In the genomic region with DNA sequence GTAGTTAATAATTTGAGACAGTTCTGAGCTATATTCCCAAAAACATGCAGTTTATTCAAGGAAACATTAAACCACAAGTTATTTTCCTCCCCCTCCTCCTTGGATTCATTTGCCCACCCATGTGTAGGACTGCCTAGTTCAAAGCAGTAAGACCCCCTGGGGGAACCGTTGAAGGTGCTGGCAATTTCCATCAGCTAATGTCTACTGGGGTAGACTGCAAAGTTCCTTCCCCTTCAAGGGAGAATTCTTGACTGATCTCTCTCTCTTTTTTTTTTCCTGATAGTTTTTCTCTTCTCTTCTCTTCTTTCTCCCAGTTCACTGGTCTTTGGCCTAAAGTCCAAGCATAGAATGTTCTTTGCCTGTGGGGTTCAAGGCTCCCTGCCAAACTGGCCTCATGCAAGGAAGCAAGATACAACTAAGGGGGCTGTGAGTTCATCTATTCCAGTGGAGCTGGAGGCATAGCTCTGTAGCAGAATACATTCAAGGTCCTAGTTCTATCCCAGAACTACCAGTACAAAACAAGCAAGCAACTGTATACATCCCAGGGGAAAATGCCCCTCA, we compare ENCODE assay signal across 12 mouse cellular contexts. TPM values are rescaled to one million over a fixed set of nuclear protein-coding genes. Genes with fewer than 3 reads are reported as not detected.
A peak's percentile ranks its signal among the peaks of the same experiment; 100 is the strongest.
DNase-seq lines count a peak whose midpoint lies in the region; ATAC-seq and TF ChIP-seq lines count a peak whose summit lies in the region.
"Had no signal": no experiment of that assay in that cellular context is flagged by ENCODE, and none has a peak within 500 bp of the region (broad histone marks: within the 10 kb centered on the region; RNA-seq: fewer than 3 reads in every experiment).

No protein-coding gene starts in this region.

- H3K27me3 ChIP-seq in forebrain, embryonic 16.5 days (replicated peaks; ENCODE audit: control insufficient read depth, insufficient read depth, low read length), result no peaks in the 10 kb centered on the region
- H3K27me3 ChIP-seq in intestine, embryonic 15.5 days (replicated peaks), result no peaks in the 10 kb centered on the region
- no peaks in the 10 kb centered on the region for H3K27me3 ChIP-seq in liver, embryonic 16.5 days (ENCODE audit: control insufficient read depth, insufficient read depth, low read depth, low read length)
- no peaks in the 10 kb centered on the region for H3K27me3 ChIP-seq in thymus, adult 2 months (ENCODE audit: control insufficient read depth, insufficient read depth, low read length)

- H3K36me3 ChIP-seq in forebrain, embryonic 16.5 days (ENCODE audit: control insufficient read depth, insufficient read depth), result no peaks in the 10 kb centered on the region
- H3K36me3 ChIP-seq in intestine, embryonic 15.5 days, result no peaks in the 10 kb centered on the region
- H3K36me3 ChIP-seq in liver, embryonic 16.5 days (ENCODE audit: control insufficient read depth, insufficient read depth), result no peaks in the 10 kb centered on the region
- no peaks in the 10 kb centered on the region for H3K36me3 ChIP-seq in thymus, adult 2 months (ENCODE audit: control insufficient read depth, insufficient read depth, low read length)

- 31% methylated on average over 1 of the region's 1 CpGs for WGBS in forebrain, embryonic 16.5 days
- 50% methylated on average over 1 of the region's 1 CpGs for WGBS in intestine, embryonic 15.5 days
- 40% methylated on average over 1 of the region's 1 CpGs for WGBS in liver, embryonic 16.5 days (ENCODE audit: insufficient replicate concordance)
- WGBS in thymus, adult 2 months, result 50% methylated on average over 1 of the region's 1 CpGs

- no peak for TF ChIP-seq POLR2A in thymus, adult 2 months (IDR thresholded peaks at IDR 0.05; ENCODE audit: control insufficient read depth, extremely low read depth, insufficient read depth, low read length, poor library complexity)

- H3K9me3 ChIP-seq in forebrain, embryonic 16.5 days (ENCODE audit: control insufficient read depth, low read length), result no peaks in the 10 kb centered on the region
- H3K9me3 ChIP-seq in intestine, embryonic 15.5 days, result no peaks in the 10 kb centered on the region
- no peaks in the 10 kb centered on the region for H3K9me3 ChIP-seq in liver, embryonic 16.5 days (replicated peaks; ENCODE audit: control insufficient read depth, low read length)

- no peak for TF ChIP-seq CTCF in thymus, adult 2 months (IDR thresholded peaks at IDR 0.05; ENCODE audit: borderline replicate concordance, control insufficient read depth, extremely low read depth, insufficient read depth, low read length, poor library complexity)

- H3K4me2 ChIP-seq in forebrain, embryonic 16.5 days (ENCODE audit: low read length), result peak overlapping the region; percentile 61
- H3K4me2 ChIP-seq in intestine, embryonic 15.5 days (replicated peaks), result peak overlapping the region; percentile 60; the same call in 1 of the 2 replicates
- peak overlapping the region; percentile 17; the same call in 1 of the 2 replicates for H3K4me2 ChIP-seq in liver, embryonic 16.5 days (ENCODE audit: low read depth, low read length)

- DNase-seq in kidney, adult 11 months, result peak; percentile 26
- no peak for DNase-seq in kidney, adult 18-20 months
- DNase-seq in thymus, adult 2 months, result no peak
- DNase-seq in left cerebral cortex, postnatal 4 days, result no peak
- DNase-seq: thymus, postnatal 36 days had no signal

- no peak for ATAC-seq in forebrain, embryonic 16.5 days
- peak; percentile 46; the same call in 1 of the 2 replicates for ATAC-seq in intestine, embryonic 15.5 days
- ATAC-seq in liver, embryonic 16.5 days (ENCODE audit: low read depth), result no peak
- ATAC-seq in megakaryocyte progenitor cell, adult 5-6 weeks (replicated peaks; ENCODE audit: poor library complexity), result no peak
- ATAC-seq: activated CD4-positive, CD25-positive, alpha-beta regulatory T cell, adult 4 months had no signal

- 0 out of 2 replicates have a peak, but pooled peaks cover 2% of the 10 kb centered on the region for H3K4me1 ChIP-seq in forebrain, embryonic 16.5 days (replicated peaks; ENCODE audit: control insufficient read depth, insufficient read depth, low read length)
- no peaks in the 10 kb centered on the region for H3K4me1 ChIP-seq in intestine, embryonic 15.5 days (replicated peaks)
- H3K4me1 ChIP-seq in liver, embryonic 16.5 days (ENCODE audit: control insufficient read depth, low read depth, low read length), result no peaks in the 10 kb centered on the region
- H3K4me1 ChIP-seq in thymus, adult 2 months (replicated peaks; ENCODE audit: control insufficient read depth, insufficient read depth, low read length), result no peaks in the 10 kb centered on the region

- no peak overlapping the region for H3K9ac ChIP-seq in forebrain, embryonic 16.5 days (replicated peaks; ENCODE audit: low read depth, low read length)
- H3K9ac ChIP-seq in intestine, embryonic 15.5 days, result no peak overlapping the region
- no peak overlapping the region for H3K9ac ChIP-seq in liver, embryonic 16.5 days (ENCODE audit: low read depth, low read length)

- no peak overlapping the region for H3K27ac ChIP-seq in forebrain, embryonic 16.5 days (ENCODE audit: low read length)
- no peak overlapping the region for H3K27ac ChIP-seq in intestine, embryonic 15.5 days
- H3K27ac ChIP-seq in liver, embryonic 16.5 days (ENCODE audit: low read length), result peak overlapping the region; percentile 29; the same call in 1 of the 2 replicates
- H3K27ac ChIP-seq in thymus, adult 2 months (ENCODE audit: control insufficient read depth, insufficient read depth, low read length), result no peak overlapping the region
- H3K27ac ChIP-seq: left cerebral cortex, adult 2 months had no signal

- intact Hi-C loops in left cerebral cortex, postnatal 4 days (cut with DNase I), result no loop called here

- no peak overlapping the region; the same call in 1 of the 2 replicates for H3K4me3 ChIP-seq in forebrain, embryonic 16.5 days (replicated peaks; ENCODE audit: low read length)
- H3K4me3 ChIP-seq in intestine, embryonic 15.5 days (replicated peaks), result no peak overlapping the region
- H3K4me3 ChIP-seq in liver, embryonic 16.5 days (ENCODE audit: low read depth, low read length), result no peak overlapping the region
- no peak overlapping the region for H3K4me3 ChIP-seq in thymus, adult 2 months (ENCODE audit: control insufficient read depth, insufficient read depth, low read length)

RNA-seq across cellular contexts. Expression of a gene that starts 0.6 kb away (rescaled TPM):
- polyA plus RNA-seq in forebrain, embryonic 16.5 days (2015; fragmentation: Nextera tagmentation; extraction: Ambion mirVana), result 0.20 and 0.25 TPM in 2 replicates
- polyA plus RNA-seq in intestine, embryonic 15.5 days (2015; fragmentation: Nextera tagmentation; extraction: Ambion mirVana), result 47.6 and 49.7 TPM in 2 replicates
- 203 and 206 TPM in 2 replicates for polyA plus RNA-seq in liver, embryonic 16.5 days (2015; fragmentation: Nextera tagmentation; extraction: Ambion mirVana)
- total RNA-seq in megakaryocyte progenitor cell, adult 5-6 weeks (2015), result not detected in 2 replicates
- not detected in 2 replicates for total RNA-seq in megakaryocyte progenitor cell, adult 5-6 weeks (2017)
- 0.45 TPM in 1 of 2 replicates, not detected in the other for polyA plus RNA-seq in thymus, adult 2 months (2012; rRNA removed)
- under 1 TPM in 1 of 2 experiments, not detected in 1; 0.24 TPM for total RNA-seq in left cerebral cortex, postnatal 4 days (2021)
- total RNA-seq: gastrocnemius, postnatal 36 days had no signal
- polyA plus RNA-seq: activated CD4-positive, CD25-positive, alpha-beta regulatory T cell, adult 4 months had no signal

Comparison
In these comparisons a context has a peak if more than half of its experiments do, and no peak if none do; other contexts are left out.
1. RNA of a gene that starts 0.6 kb away (polyA plus RNA-seq): 203 to 206 TPM in liver, embryonic 16.5 days and 47.6 to 49.7 TPM in intestine, embryonic 15.5 days; 0.20 to 0.25 TPM in forebrain, embryonic 16.5 days and 0.45 TPM in thymus, adult 2 months; every median in the first group is over 10 times any median in the second.
2. Peak in every context shown above with its lines, with median percentiles within 50 percentile points of each other: H3K4me2 ChIP-seq.